Mouse (Mus musculus) intestine, embryonic 16.5 days (tissue): Measurements from ENCODE around the gene Angptl4. TPM values are rescaled to one million over a fixed set of nuclear protein-coding genes. Genes with fewer than 3 reads are reported as not detected.

Experiments
- ATAC-seq: fragments of 200-750 bp; cut with Nextera tagmentation; 2 replicates; pipeline ENCODE4 v1.8.0; 2017; ENCODE audit warnings: moderate TSS enrichment, moderate library complexity
- H3K27ac ChIP-seq: fragments of 300-500 bp; sonication (generic); 2 replicates; pipeline ENCODE4 v1.5.1; 2014; ENCODE audit warnings: mild to moderate bottlenecking, low read length
- H3K27me3 ChIP-seq: fragments of 300-500 bp; sonication (generic); replicated peaks from 2 replicates; pipeline ENCODE4 v1.6.1; 2014; ENCODE audit warnings: low read length, control low read depth, mixed read lengths; ENCODE audit not compliant: control insufficient read depth, insufficient read depth
- H3K36me3 ChIP-seq: fragments of 300-500 bp; sonication (generic); 2 replicates; pipeline ENCODE4 v1.6.1; 2014; ENCODE audit warnings: low read length, control low read depth; ENCODE audit not compliant: control insufficient read depth, insufficient read depth
- H3K4me1 ChIP-seq: fragments of 300-500 bp; sonication (generic); 2 replicates; pipeline ENCODE4 v1.6.1; 2014; ENCODE audit warnings: low read length, control low read depth, mixed read lengths; ENCODE audit not compliant: control insufficient read depth, insufficient read depth
- H3K4me2 ChIP-seq: fragments of 300-500 bp; sonication (generic); 2 replicates; pipeline ENCODE4 v1.6.1; 2014; ENCODE audit warnings: low read depth, low read length, control low read depth
- H3K4me3 ChIP-seq: fragments of 300-500 bp; sonication (generic); 2 replicates; pipeline ENCODE4 v1.5.1; 2014; ENCODE audit warnings: mild to moderate bottlenecking, low read length
- H3K9ac ChIP-seq: fragments of 300-500 bp; sonication (generic); 2 replicates; pipeline ENCODE4 v1.6.1; 2014; ENCODE audit warnings: low read depth, low read length
- H3K9me3 ChIP-seq: fragments of 300-500 bp; sonication (generic); 2 replicates; pipeline ENCODE4 v1.6.1; 2016; ENCODE audit warnings: low read length, control low read depth; ENCODE audit not compliant: control insufficient read depth
- WGBS: fragments of 180-500 bp; shearing (Covaris S2); extraction: QIAGEN DNeasy Blood & Tissue Kit; methylation state at CpG from one replicate; pipeline ENCODE4 v1.1.7; 2014; 5-methylcytosine and 5-hydroxymethylcytosine counted together
- polyA plus RNA-seq: library from polyadenylated mRNA; unstranded; fragments of >200 nt; fragmentation: Nextera tagmentation; extraction: Ambion mirVana; gene quantifications from 2 replicates; pipeline ENCODE4 v1.2.1, GENCODE M21; 2015

The Angptl4 gene
- polyA plus RNA-seq, 1 experiment from 2014 or later, result 24.5 TPM

- H3K36me3 ChIP-seq, result peaks cover 19% of the 10 kb centered on the region; the same call in 1 of the 2 replicates
- peak overlapping the region; percentile 13 for H3K4me3 ChIP-seq
- 74% methylated on average over 1 of the region's 1 CpGs for WGBS
Observed at GRCm38 (mm10) chr17:33822436-33822959, 40.9 kb upstream of the Angptl4 start.

GRCm38 (mm10) chr17:33817969-33818643 is 36.5 kb upstream of the Angptl4 start:
- Histone ChIP-seq H3K27me3 (no peaks in the 10 kb centered on the region), H3K4me3 (peak overlapping the region; percentile 65), H3K9me3 (no peaks in the 10 kb centered on the region), H3K4me2 (peak overlapping the region; percentile 93), H3K36me3 (peaks cover 19% of the 10 kb centered on the region; the same call in 1 of the 2 replicates), H3K9ac (peak overlapping the region; percentile 82), H3K27ac (peak overlapping the region; percentile 82), H3K4me1 (peaks cover 14% of the 10 kb centered on the region)
- 16% methylated on average over 33 of the region's 33 CpGs for WGBS
- ATAC-seq, result peak; percentile 49

More at GRCm38 (mm10) chr17:33822436-33822959, 40.9 kb upstream of the Angptl4 start:
- Histone ChIP-seq H3K27ac (no peak overlapping the region), H3K9ac (no peak overlapping the region), H3K4me1 (peaks cover 23% of the 10 kb centered on the region), H3K9me3 (no peaks in the 10 kb centered on the region), H3K4me2 (peak overlapping the region; percentile 86; the same call in 1 of the 2 replicates), H3K27me3 (no peaks in the 10 kb centered on the region)
- ATAC-seq, result no peak

GRCm38 (mm10) chr17:33817184-33817968 is 35.7 kb upstream of the Angptl4 start:
- no peaks in the 10 kb centered on the region for H3K9me3 ChIP-seq
- H3K4me1 ChIP-seq, result peaks cover 10% of the 10 kb centered on the region
- H3K4me3 ChIP-seq, result peak overlapping the region; percentile 65
- peak overlapping the region; percentile 93 for H3K4me2 ChIP-seq
- H3K36me3 ChIP-seq, result peaks cover 13% of the 10 kb centered on the region; the same call in 1 of the 2 replicates
- H3K27me3 ChIP-seq, result no peaks in the 10 kb centered on the region
- ATAC-seq, result peak; percentile 98
- WGBS, result under 1% methylated on average over 89 of the region's 89 CpGs
- H3K27ac ChIP-seq, result peak overlapping the region; percentile 92
- peak overlapping the region; percentile 82 for H3K9ac ChIP-seq

GRCm38 (mm10) chr17:33816612-33817011 is 35.0 kb upstream of the Angptl4 start:
- Histone ChIP-seq H3K9ac (peak overlapping the region; percentile 82), H3K4me2 (peak overlapping the region; percentile 87), H3K4me3 (peak overlapping the region; percentile 65), H3K36me3 (peaks cover 10% of the 10 kb centered on the region; the same call in 1 of the 2 replicates), H3K27me3 (no peaks in the 10 kb centered on the region), H3K4me1 (peaks cover 12% of the 10 kb centered on the region), H3K27ac (0 out of 2 replicates have a peak overlapping the region, but pooled peaks have one; percentile 92), H3K9me3 (no peaks in the 10 kb centered on the region)
- no peak for ATAC-seq
- 73% methylated on average over 5 of the region's 5 CpGs for WGBS

- H3K4me3 ChIP-seq, result no peak overlapping the region
- H3K27ac ChIP-seq, result no peak overlapping the region
- peaks cover 6% of the 10 kb centered on the region; the same call in 1 of the 2 replicates for H3K36me3 ChIP-seq
- WGBS, result 86% methylated on average over 6 of the region's 6 CpGs
- no peaks in the 10 kb centered on the region for H3K9me3 ChIP-seq
- H3K4me1 ChIP-seq, result peaks cover 15% of the 10 kb centered on the region
- H3K9ac ChIP-seq, result no peak overlapping the region
- H3K4me2 ChIP-seq, result no peak overlapping the region
- no peaks in the 10 kb centered on the region for H3K27me3 ChIP-seq
- ATAC-seq, result no peak
Observed at GRCm38 (mm10) chr17:33815399-33815798, 33.8 kb upstream of the Angptl4 start.

- no peak overlapping the region for H3K4me2 ChIP-seq
- H3K4me3 ChIP-seq, result no peak overlapping the region
- H3K27me3 ChIP-seq, result no peaks in the 10 kb centered on the region
- no peaks in the 10 kb centered on the region for H3K36me3 ChIP-seq
- no peak overlapping the region for H3K9ac ChIP-seq
- no peaks in the 10 kb centered on the region for H3K9me3 ChIP-seq
- ATAC-seq, result no peak
- H3K27ac ChIP-seq, result 0 out of 2 replicates have a peak overlapping the region, but pooled peaks have one; percentile 5
- H3K4me1 ChIP-seq, result peaks cover 10% of the 10 kb centered on the region
- 60% methylated on average over 4 of the region's 4 CpGs for WGBS
Observed at GRCm38 (mm10) chr17:33812990-33813389, 31.4 kb upstream of the Angptl4 start.

- Histone ChIP-seq H3K9me3 (no peaks in the 10 kb centered on the region), H3K4me3 (no peak overlapping the region), H3K27ac (no peak overlapping the region), H3K9ac (no peak overlapping the region), H3K36me3 (no peaks in the 10 kb centered on the region), H3K4me1 (peaks cover 7% of the 10 kb centered on the region; the same call in 1 of the 2 replicates), H3K27me3 (no peaks in the 10 kb centered on the region), H3K4me2 (no peak overlapping the region)
- WGBS, result 44% methylated on average over 3 of the region's 3 CpGs
- no peak for ATAC-seq
Observed at GRCm38 (mm10) chr17:33812475-33812874, 30.8 kb upstream of the Angptl4 start.

- Histone ChIP-seq H3K27ac (no peak overlapping the region), H3K9me3 (no peaks in the 10 kb centered on the region), H3K4me1 (peaks cover 7% of the 10 kb centered on the region; the same call in 1 of the 2 replicates), H3K36me3 (no peaks in the 10 kb centered on the region), H3K4me3 (peak overlapping the region; percentile 60), H3K4me2 (peak overlapping the region; percentile 95), H3K9ac (peak overlapping the region; percentile 61), H3K27me3 (no peaks in the 10 kb centered on the region)
- ATAC-seq, result peak; percentile 6; the same call in 1 of the 2 replicates
- 21% methylated on average over 7 of the region's 7 CpGs for WGBS
Observed at GRCm38 (mm10) chr17:33811142-33811516, 29.5 kb upstream of the Angptl4 start.
